Mouse (Mus musculus): ENCODE data around the gene Plaur. TPM values are rescaled to one million over a fixed set of nuclear protein-coding genes. Genes with fewer than 3 reads are reported as not detected.
"Not testable (repeated sequence)": the region's sequence is repeated elsewhere in the genome, so short reads cannot be mapped to it uniquely, and the experiment has no call there.

Gene Plaur
- polyA plus RNA-seq, 1 experiment from 2014 or later, result 6.6 TPM

DNA sequence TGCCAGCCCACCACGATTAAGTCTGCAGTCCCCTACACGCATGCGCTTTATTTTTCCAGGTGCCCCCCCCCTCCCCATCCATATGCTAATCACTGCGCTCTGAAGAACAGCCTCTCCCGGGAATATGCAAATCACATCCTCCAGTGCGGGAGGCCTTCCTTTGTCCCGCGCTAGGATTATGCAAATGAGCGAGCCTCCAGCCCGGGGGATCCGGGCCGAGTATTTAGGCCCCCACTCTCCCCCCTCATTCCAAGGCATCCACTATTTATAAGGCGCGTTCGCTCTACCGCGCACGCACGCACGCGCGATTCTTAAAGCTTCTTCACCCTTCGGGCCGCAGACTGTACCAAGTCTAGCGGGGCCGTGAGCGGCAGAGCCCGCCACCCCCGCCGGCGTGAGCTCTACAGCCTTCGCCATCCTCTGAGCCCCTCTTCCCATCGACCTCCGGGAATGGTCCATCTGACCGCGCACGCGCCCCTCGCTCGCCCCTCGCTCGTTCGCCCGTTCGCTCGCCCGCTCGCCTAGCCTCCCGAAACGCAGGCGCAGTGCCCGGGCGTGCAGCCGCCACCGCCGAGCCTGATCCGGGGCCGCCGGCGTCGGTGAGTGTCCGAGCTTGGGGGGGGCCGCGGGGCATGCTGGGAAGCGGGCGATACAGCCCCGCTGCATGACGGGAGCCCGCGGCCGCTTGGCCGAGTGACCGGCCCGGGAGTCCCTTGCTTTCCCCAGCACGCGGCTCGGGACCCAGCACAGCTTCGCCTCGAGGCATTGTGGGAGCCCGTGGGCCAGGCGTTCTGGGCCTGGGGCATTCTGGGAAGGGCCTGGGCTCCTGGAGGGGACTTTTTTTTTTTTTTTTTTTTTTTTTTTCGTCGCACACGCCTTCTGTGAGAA, 44.8 kb downstream of the Plaur start, which contains the start of gene Zfp428:
Gene Zfp428, plus strand, starts transcription at position 169 of the 888 bp plus-strand sequence.
- peaks cover 15% of the 10 kb centered on the region for H3K4me1 ChIP-seq (ENCODE audit: control insufficient read depth, low read depth, low read length)
- H3K9me3 ChIP-seq (replicated peaks; ENCODE audit: control insufficient read depth, low read length), result no peaks in the 10 kb centered on the region
- peak within 1 kb of the TSS; percentile 81 for H3K4me3 ChIP-seq (ENCODE audit: low read depth, low read length)
- H3K4me2 ChIP-seq (ENCODE audit: low read depth, low read length), result peak within 1 kb of the TSS; percentile 94
- peak within 1 kb of the TSS; percentile 88 for H3K9ac ChIP-seq (ENCODE audit: low read depth, low read length)
- peak; percentile 84 for ATAC-seq (ENCODE audit: low read depth)
- no peaks in the 10 kb centered on the region for H3K36me3 ChIP-seq (ENCODE audit: control insufficient read depth, insufficient read depth)
- H3K27ac ChIP-seq (ENCODE audit: low read length), result peak within 1 kb of the TSS; percentile 81
- WGBS (ENCODE audit: insufficient replicate concordance), result under 1% methylated on average over 82 of the region's 84 CpGs
- H3K27me3 ChIP-seq (ENCODE audit: control insufficient read depth, insufficient read depth, low read depth, low read length), result peaks cover 9% of the 10 kb centered on the region

DNA sequence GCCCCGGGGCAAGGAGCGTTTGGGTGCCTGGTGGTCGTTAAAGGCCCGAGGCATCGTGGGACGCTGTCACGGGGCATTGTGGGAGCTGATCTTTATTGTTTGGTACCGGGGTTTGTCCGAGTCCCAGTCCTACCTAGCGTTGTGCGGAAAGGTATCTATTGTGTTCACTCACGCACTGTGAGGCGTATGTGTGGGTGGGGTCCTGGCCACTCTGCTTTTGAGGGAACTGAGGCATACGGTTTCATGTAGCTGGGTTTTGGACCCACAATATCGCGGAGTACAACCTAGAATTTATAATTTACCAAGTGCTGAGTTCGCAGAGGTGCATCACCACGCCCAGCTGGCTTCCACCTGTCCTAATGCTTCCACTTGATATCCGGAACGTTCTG, 45.4 kb downstream of the Plaur start:
- Histone ChIP-seq H3K9ac (ENCODE audit: low read depth, low read length) (peak overlapping the region; percentile 88), H3K27ac (ENCODE audit: low read length) (peak overlapping the region; percentile 81), H3K36me3 (ENCODE audit: control insufficient read depth, insufficient read depth) (no peaks in the 10 kb centered on the region), H3K4me2 (ENCODE audit: low read depth, low read length) (peak overlapping the region; percentile 94), H3K9me3 (replicated peaks; ENCODE audit: control insufficient read depth, low read length) (no peaks in the 10 kb centered on the region), H3K4me1 (ENCODE audit: control insufficient read depth, low read depth, low read length) (peaks cover 15% of the 10 kb centered on the region), H3K4me3 (ENCODE audit: low read depth, low read length) (peak overlapping the region; percentile 81), H3K27me3 (ENCODE audit: control insufficient read depth, insufficient read depth, low read depth, low read length) (peaks cover 5% of the 10 kb centered on the region)
- peak; percentile 1; the same call in 1 of the 2 replicates for ATAC-seq (ENCODE audit: low read depth)
- under 1% methylated on average over 20 of the region's 20 CpGs for WGBS (ENCODE audit: insufficient replicate concordance)

- no peak within 1 kb of the TSS for H3K27ac ChIP-seq (ENCODE audit: low read length)
- peaks cover 3% of the 10 kb centered on the region for H3K4me1 ChIP-seq (ENCODE audit: control insufficient read depth, low read depth, low read length)
- H3K9ac ChIP-seq (ENCODE audit: low read depth, low read length), result no peak within 1 kb of the TSS
- H3K27me3 ChIP-seq (ENCODE audit: control insufficient read depth, insufficient read depth, low read depth, low read length), result no peaks in the 10 kb centered on the region
- 75% methylated on average over 7 of the region's 7 CpGs for WGBS (ENCODE audit: insufficient replicate concordance)
- H3K9me3 ChIP-seq (replicated peaks; ENCODE audit: control insufficient read depth, low read length), result no peaks in the 10 kb centered on the region
- no peaks in the 10 kb centered on the region for H3K36me3 ChIP-seq (ENCODE audit: control insufficient read depth, insufficient read depth)
- ATAC-seq (ENCODE audit: low read depth), result no peak
- no peak within 1 kb of the TSS for H3K4me3 ChIP-seq (ENCODE audit: low read depth, low read length)
- no peak within 1 kb of the TSS for H3K4me2 ChIP-seq (ENCODE audit: low read depth, low read length)
Measured at GRCm38 (mm10) chr7:24512355-24512754, 50.1 kb downstream of the Plaur start, which contains the start of gene AC161166.1. Gene AC161166.1, minus strand, starts transcription at chr7:24512455.

GRCm38 (mm10) chr7:24516319-24516718, 54.0 kb downstream of the Plaur start:
- not testable (repeated sequence) for ATAC-seq (ENCODE audit: low read depth); H3K9me3 ChIP-seq (replicated peaks; ENCODE audit: control insufficient read depth, low read length); H3K36me3 ChIP-seq (ENCODE audit: control insufficient read depth, insufficient read depth); H3K4me1 ChIP-seq (ENCODE audit: control insufficient read depth, low read depth, low read length); H3K27ac ChIP-seq (ENCODE audit: low read length); H3K4me3 ChIP-seq (ENCODE audit: low read depth, low read length); H3K4me2 ChIP-seq (ENCODE audit: low read depth, low read length); H3K27me3 ChIP-seq (ENCODE audit: control insufficient read depth, insufficient read depth, low read depth, low read length); H3K9ac ChIP-seq (ENCODE audit: low read depth, low read length)
- 61% methylated on average over 8 of the region's 8 CpGs for WGBS (ENCODE audit: insufficient replicate concordance)

DNA sequence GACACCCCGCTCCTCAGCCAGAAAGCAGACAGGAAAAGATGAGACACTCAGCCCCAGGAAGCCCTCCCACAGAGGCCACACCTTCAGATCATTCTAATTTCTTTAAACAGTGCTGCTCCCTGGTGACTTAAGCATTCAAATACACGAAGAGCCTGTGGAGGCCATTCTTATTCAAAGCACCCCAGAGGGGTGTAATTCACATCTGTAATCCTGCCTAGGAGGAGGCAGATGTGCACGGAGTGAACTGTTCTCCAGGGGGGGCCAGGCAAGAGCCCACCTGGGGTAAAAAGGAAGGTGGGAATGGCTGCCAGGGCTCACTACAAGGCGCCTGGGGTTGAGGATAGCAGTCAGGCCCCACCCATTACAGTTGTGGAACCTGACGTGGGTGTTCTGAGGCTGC, 54.8 kb downstream of the Plaur start:
- Histone ChIP-seq H3K9me3 (replicated peaks; ENCODE audit: control insufficient read depth, low read length) (no peaks in the 10 kb centered on the region), H3K4me2 (ENCODE audit: low read depth, low read length) (no peak overlapping the region), H3K36me3 (ENCODE audit: control insufficient read depth, insufficient read depth) (no peaks in the 10 kb centered on the region), H3K4me3 (ENCODE audit: low read depth, low read length) (no peak overlapping the region), H3K4me1 (ENCODE audit: control insufficient read depth, low read depth, low read length) (no peaks in the 10 kb centered on the region), H3K27ac (ENCODE audit: low read length) (no peak overlapping the region), H3K27me3 (ENCODE audit: control insufficient read depth, insufficient read depth, low read depth, low read length) (no peaks in the 10 kb centered on the region), H3K9ac (ENCODE audit: low read depth, low read length) (no peak overlapping the region)
- WGBS (ENCODE audit: insufficient replicate concordance), result 64% methylated on average over 5 of the region's 5 CpGs
- no peak for ATAC-seq (ENCODE audit: low read depth)

- no peak for ATAC-seq (ENCODE audit: low read depth)
- H3K4me2 ChIP-seq (ENCODE audit: low read depth, low read length), result no peak overlapping the region
- H3K4me1 ChIP-seq (ENCODE audit: control insufficient read depth, low read depth, low read length), result no peaks in the 10 kb centered on the region
- no peak overlapping the region for H3K9ac ChIP-seq (ENCODE audit: low read depth, low read length)
- H3K9me3 ChIP-seq (replicated peaks; ENCODE audit: control insufficient read depth, low read length), result no peaks in the 10 kb centered on the region
- H3K4me3 ChIP-seq (ENCODE audit: low read depth, low read length), result no peak overlapping the region
- no peaks in the 10 kb centered on the region for H3K27me3 ChIP-seq (ENCODE audit: control insufficient read depth, insufficient read depth, low read depth, low read length)
- 65% methylated on average over 6 of the region's 6 CpGs for WGBS (ENCODE audit: insufficient replicate concordance)
- H3K27ac ChIP-seq (ENCODE audit: low read length), result no peak overlapping the region
- no peaks in the 10 kb centered on the region for H3K36me3 ChIP-seq (ENCODE audit: control insufficient read depth, insufficient read depth)
Measured at GRCm38 (mm10) chr7:24517654-24518053, 55.4 kb downstream of the Plaur start.

DNA sequence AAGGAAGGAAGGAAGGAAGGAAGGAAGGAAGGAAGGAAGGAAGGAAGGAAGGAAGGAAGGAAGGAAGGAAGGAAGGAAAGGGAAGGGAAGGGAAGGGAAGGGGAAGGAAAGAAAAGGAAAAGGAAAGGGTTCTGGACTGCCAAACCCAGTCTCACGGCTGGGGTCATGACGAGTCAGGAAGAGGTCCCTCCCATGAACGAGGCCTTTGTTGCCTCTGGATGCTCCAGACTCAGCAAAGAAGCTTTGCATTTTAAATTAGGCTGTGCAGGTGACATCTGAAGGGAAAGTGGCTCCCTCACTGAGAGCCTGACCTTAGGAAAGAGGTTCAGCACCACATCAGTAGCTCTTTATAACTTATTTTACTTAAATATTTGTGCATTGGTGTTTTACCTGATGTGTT, 56.8 kb downstream of the Plaur start:
- H3K4me3 ChIP-seq (ENCODE audit: low read depth, low read length), result no peak overlapping the region
- H3K36me3 ChIP-seq (ENCODE audit: control insufficient read depth, insufficient read depth), result no peaks in the 10 kb centered on the region
- no peak for ATAC-seq (ENCODE audit: low read depth)
- no peak overlapping the region for H3K4me2 ChIP-seq (ENCODE audit: low read depth, low read length)
- no peak overlapping the region for H3K27ac ChIP-seq (ENCODE audit: low read length)
- no peaks in the 10 kb centered on the region for H3K4me1 ChIP-seq (ENCODE audit: control insufficient read depth, low read depth, low read length)
- no peaks in the 10 kb centered on the region for H3K9me3 ChIP-seq (replicated peaks; ENCODE audit: control insufficient read depth, low read length)
- no peaks in the 10 kb centered on the region for H3K27me3 ChIP-seq (ENCODE audit: control insufficient read depth, insufficient read depth, low read depth, low read length)
- 34% methylated on average over 3 of the region's 3 CpGs for WGBS (ENCODE audit: insufficient replicate concordance)
- no peak overlapping the region for H3K9ac ChIP-seq (ENCODE audit: low read depth, low read length)

- H3K9me3 ChIP-seq (replicated peaks; ENCODE audit: control insufficient read depth, low read length); ATAC-seq (ENCODE audit: low read depth); H3K27ac ChIP-seq (ENCODE audit: low read length); H3K4me3 ChIP-seq (ENCODE audit: low read depth, low read length); H3K27me3 ChIP-seq (ENCODE audit: control insufficient read depth, insufficient read depth, low read depth, low read length); H3K9ac ChIP-seq (ENCODE audit: low read depth, low read length); H3K36me3 ChIP-seq (ENCODE audit: control insufficient read depth, insufficient read depth); H3K4me2 ChIP-seq (ENCODE audit: low read depth, low read length); H3K4me1 ChIP-seq (ENCODE audit: control insufficient read depth, low read depth, low read length): not testable (repeated sequence)
- WGBS (ENCODE audit: insufficient replicate concordance), result 68% methylated on average over 10 of the region's 10 CpGs
Measured at GRCm38 (mm10) chr7:24520054-24520453, 57.8 kb downstream of the Plaur start.

DNA sequence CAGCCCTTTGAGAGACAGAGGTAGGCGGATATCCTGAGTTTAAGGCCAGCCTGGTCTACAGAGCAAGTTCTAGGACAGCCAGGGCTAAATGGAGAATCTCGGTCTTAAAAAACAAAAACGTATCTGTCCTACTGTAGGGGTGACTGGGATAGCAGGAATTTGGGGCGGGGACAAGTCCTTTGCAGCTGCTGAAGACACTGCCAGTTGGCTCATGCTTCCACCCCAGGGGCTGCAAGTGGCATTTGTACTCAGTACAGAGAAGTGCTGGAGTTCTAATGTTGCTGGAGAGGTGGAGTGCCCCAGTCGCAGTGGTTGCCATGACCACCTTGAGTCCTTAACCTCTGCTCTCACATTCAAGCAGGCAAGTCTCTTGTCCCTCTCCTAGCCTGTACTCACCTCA, 60.5 kb downstream of the Plaur start:
- no peaks in the 10 kb centered on the region for H3K9me3 ChIP-seq (replicated peaks; ENCODE audit: control insufficient read depth, low read length)
- H3K9ac ChIP-seq (ENCODE audit: low read depth, low read length), result no peak overlapping the region
- no peak overlapping the region for H3K4me2 ChIP-seq (ENCODE audit: low read depth, low read length)
- no peak overlapping the region for H3K4me3 ChIP-seq (ENCODE audit: low read depth, low read length)
- no peaks in the 10 kb centered on the region for H3K4me1 ChIP-seq (ENCODE audit: control insufficient read depth, low read depth, low read length)
- no peaks in the 10 kb centered on the region for H3K36me3 ChIP-seq (ENCODE audit: control insufficient read depth, insufficient read depth)
- ATAC-seq (ENCODE audit: low read depth), result no peak
- 44% methylated on average over 5 of the region's 5 CpGs for WGBS (ENCODE audit: insufficient replicate concordance)
- H3K27ac ChIP-seq (ENCODE audit: low read length), result no peak overlapping the region
- H3K27me3 ChIP-seq (ENCODE audit: control insufficient read depth, insufficient read depth, low read depth, low read length), result no peaks in the 10 kb centered on the region
